Mouse (Mus musculus) thymus, postnatal 25 days (tissue): ENCODE results near the gene Lpin3.
A peak's percentile ranks its signal among the peaks of the same experiment; 100 is the strongest.

Experiments
- DNase-seq: peaks from one replicate; pipeline ENCODE4 v3.0.0; 2022

Gene Lpin3

DNA sequence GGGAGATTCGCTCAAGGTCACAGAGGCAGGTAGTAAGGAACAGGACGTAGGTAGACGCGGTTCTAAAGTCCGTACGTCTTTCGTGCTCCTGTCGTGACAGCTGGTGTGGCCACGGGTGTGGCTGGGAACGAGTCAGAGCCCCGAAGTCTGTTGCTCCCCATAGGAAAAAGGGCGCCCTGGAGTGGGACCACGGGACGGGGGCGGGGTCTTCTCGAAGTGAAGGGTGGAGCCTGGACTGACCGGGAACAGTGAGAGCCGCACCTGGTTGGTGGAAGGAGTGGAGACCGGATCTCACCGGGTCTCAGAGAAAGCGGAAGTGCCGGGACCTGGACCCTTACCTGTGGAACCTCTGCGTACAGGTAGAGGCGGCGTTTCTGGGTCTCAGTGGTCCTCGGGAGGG, 7.4 kb downstream of the Lpin3 start:
- DNase-seq, result peak; percentile 23

DNA sequence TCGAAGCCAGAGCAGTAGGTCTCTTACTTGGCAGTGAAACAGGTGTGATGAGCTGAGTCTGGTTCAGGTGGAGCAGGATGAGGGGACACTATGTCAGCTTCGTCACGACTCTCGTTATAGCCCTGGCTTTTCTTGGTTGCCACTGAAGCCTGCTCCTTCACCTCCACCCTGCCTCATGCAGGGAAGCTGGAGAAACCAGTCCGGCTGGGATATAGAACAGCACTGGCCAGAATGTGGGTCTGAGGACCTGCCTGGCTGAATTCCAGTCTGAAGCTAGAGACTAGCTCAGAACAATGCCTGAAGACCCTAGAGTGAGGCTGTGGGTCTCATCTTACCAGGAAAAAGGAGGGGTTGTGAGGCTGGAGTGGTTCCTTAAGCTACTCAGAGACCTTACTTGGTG, 10.6 kb downstream of the Lpin3 start:
- no peak for DNase-seq

DNA sequence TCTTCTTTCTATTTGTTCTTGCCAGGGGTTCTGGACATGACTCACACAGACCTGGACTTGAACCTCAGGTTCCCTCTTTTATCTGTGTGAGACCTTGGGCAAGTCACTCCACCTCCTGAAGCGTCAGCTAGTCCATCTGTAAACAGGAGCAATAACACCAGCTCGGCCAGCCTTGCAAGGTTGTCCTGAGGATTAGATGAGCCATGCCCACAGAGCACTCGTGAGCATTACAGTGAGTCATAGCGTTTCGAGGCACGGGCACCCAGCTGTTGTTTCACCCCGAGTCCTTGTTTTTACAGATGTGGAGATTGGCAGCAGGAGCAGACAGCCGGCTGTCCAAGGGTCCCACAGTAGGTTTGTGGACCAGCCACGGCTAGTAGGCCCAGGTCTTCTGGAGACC, 11.2 kb downstream of the Lpin3 start:
- no peak for DNase-seq

DNA sequence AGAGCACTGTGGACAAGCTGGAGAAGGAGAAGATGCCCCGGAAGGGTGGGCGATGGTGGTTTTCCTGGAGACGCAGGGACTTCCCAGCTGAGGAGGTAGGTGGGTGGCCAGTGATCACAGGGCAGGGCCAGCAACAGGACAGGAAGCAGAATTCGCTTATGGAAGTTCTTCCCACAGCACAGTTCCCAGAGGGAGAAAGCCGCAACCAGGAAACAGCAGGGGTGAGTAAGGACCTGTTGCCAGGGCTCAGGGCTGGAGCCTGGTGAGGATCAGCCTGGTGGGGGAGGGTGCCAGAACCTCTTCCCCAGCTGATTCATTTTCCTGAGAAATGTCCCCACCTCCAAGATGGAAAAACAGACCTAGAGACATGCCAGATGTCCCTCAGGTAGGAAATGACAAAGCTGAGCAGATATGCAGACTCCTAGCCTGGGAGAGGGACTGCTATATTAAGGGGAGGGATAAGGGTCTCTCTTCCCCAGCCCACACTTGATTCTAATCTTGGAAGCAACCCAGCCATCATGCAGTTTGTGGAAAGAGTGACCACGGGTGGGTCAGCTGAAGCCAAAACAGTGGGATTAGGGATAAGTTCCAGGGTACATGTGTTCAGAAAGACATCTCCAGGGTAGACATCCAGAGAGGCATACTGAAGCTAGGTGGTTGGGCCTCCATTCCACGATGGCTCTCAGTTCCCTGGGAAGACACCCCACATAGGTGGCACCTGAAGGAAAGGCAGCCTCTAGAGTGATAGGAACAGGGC, 21.4 kb downstream of the Lpin3 start:
- no peak for DNase-seq

DNA sequence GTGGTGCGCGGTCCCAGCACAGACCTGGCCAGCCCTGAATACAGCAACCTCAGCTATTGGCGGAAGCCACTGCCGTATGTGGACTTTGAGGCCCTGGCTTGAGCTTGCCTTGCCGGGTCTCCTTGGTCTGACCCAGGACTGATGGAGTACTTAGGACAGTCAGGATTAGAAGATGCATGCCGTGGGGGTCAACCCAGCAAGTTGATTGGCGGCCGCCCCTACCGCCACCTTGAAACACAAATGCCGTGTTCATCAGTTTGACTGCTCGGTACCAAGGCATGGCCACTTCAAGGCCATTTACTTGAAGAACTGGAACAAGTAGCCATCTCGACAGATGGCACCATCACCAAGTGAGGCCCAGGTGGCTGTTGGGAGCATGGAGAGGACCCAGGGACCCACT, 24.8 kb downstream of the Lpin3 start:
- no peak for DNase-seq

DNA sequence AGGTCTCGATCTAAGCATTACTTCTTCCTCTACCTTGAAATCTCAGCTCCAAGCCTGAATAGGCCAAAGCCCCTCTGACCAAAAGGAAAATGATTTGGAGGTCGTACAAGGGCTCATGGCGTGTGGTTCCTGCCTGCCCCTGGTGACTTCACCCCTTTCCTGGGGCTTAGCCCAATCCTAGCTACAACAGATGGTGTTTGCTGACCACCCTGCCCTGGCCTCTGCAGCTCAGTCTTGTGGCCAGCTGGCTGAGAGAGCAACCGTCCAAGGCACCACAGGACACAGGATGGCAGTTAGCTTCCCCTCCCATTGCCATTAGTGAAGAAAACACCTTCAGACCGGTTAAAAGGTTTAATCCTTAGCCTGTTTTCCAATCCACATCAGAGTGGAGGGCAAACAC, 25.6 kb downstream of the Lpin3 start:
- DNase-seq, result no peak

DNA sequence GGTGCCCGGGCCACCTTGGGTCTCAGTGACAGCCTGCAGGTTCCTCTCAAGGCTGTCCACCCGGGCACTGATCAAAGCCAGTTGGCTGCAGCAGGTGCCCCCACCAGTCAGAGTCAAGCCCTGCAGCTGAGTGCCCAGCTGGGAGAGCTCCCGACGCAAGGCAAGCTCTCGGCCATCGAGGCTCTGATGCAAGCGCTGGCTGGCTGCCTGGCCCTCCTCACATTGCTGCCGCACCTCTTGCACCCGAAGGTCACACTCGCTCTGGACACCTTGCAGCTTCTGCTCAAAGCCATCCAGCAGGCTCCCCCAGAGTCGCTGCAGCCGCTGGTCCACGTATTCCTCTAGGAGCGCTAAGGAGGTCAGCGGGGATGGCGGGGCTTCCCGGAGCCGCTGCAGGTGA, 28.1 kb downstream of the Lpin3 start:
- DNase-seq, result no peak

DNA sequence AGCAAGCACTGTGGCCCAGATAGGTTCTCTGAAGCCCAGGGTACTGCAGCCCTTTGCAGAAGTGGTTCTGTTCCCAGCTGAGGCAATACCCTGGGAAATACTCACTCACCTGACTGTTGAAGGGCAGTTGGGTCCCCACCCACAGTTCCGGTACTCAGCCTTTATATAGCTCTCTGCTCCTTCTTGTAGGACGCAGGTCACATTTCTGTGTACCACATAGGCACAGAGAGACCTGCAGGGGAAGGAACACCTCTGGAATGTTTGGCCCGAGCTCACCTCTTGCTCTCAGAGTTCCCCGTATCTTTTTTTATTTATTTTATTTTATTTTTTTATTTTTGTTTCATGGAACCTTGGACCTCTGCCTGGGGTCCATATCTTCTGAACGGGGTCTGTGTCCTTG, 30.2 kb downstream of the Lpin3 start:
- DNase-seq, result no peak

DNA sequence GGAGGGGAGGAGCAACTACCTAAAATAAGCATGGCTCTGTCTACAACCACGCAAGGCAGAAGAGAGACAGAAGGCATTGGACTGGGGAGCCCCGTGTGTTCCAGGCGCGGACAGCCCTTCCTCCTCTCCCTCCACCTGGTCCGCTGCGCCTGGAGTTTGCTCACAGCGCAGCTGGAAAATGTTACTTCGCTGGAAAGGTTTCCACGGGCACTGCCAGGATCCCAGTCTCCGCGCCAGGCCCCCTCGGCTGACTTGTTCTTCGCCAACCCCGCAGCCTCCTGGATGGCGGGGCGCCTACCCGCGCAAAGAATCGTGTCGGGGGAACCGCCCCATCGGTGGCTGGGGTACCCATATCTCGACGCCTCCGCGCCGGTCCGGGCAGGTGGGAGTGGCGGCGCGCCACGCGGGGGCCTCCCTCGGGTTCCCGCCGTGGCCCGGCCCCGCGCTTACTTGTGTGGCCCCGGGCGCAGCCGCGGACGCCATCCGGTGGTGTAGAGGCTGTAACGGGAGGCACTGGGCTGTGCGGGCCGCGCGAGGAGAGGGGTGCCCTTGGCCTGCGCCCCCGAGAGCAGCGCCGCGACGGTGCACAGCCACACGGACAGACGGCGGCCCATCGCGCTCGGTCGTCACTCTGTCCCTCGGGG, 31.2 kb downstream of the Lpin3 start:
- DNase-seq, result no peak

DNA sequence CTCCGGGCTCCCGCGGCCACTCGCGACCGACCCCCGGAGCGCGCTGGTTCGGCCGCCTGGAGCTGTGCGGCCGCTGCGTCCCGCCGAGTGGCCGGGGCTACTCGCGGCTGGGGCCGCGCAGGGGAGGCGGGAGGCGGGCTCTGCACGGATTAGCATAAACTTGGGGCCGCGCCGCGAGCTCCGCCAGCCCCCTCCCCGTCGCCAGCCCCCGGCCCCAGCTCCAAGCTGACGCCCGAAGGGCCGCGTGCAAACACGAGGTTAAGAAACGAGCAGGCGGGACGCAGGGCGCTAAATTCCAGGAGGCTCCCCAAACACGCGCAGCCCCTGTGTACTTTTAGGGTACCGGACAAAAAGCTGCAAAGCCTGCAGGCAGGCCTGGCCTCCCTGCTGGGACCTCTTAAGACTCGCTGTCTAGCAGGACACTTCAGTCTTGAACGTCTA, 31.8 kb downstream of the Lpin3 start, which contains the start of gene Emilin3:
TSS of gene Emilin3 (minus strand) at position 98 of the 441 bp plus-strand sequence.
- no peak for DNase-seq

DNA sequence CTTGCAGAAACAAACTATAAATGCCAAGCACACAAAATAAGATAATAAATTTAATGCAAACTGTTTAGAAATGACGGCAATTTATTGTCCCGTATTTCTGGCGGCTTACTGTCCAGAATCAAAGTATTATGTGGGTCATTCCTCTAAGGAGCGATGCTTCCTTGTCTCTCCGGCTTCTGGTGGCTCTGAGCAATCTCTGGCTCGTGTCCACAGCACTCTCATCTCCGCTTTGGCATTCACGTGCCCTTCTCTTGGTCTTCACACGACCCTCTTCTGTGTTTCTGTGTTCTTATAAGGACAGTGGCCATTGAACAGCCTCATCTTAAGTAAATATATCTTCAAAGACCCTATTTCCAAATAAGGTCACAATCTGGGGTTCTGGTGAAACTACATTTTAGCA, 34.2 kb downstream of the Lpin3 start:
- no peak for DNase-seq

DNA sequence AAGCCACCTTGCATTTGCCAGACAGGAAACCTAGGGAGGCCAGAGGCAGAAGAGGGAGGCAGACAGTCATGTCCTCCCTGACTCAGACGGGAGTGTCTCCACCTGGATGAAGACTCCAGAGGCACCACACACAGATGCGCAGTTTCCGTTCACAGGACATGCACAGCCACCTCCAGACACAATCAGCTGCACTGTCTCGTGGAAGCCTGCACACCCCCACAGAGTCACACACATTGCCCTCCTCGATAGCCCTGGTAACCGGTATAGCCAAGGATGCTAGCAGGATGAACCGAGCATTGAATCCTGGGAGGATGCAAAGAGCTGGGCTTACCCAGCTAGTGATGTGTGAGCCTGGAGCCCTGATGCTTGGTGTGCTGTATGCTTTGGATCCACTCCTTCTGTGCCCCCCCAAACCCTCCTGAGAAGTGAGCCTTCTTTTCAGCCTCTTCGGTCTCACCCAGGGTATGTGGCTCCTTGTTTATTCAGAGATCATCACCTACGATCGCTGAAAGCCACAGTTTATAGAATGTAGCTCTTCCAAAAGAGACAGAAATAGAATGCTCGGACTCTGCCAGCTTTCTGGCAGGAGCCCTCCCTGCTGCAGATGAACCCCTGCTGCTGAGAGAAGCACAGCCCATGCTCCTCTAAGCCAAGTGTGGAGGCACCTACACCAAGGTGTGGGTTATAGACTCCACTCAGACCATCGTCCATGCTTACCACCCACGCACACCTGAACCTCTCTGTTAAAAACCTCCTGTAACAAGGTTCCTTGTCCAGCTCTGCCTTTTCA, 35.5 kb downstream of the Lpin3 start:
- no peak for DNase-seq

DNA sequence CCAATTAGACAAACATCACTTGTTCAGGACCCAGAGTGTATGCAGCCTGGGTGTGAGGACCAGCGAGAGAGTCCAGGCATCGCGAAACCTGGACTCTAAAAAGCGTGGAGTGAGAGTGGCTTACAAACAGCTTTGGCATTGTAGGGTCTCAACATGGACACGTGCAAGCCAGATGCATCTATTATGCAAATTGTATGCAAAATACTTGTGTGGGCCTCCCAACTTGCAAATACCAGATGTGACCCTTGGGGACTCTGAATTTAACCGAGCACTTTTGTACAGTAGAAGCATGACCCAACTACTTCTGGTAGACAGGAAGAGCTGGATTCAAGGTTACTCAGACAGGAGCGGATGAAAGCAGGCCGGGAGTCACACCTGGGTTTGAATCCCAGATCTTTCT, 36.2 kb downstream of the Lpin3 start:
- DNase-seq, result no peak

DNA sequence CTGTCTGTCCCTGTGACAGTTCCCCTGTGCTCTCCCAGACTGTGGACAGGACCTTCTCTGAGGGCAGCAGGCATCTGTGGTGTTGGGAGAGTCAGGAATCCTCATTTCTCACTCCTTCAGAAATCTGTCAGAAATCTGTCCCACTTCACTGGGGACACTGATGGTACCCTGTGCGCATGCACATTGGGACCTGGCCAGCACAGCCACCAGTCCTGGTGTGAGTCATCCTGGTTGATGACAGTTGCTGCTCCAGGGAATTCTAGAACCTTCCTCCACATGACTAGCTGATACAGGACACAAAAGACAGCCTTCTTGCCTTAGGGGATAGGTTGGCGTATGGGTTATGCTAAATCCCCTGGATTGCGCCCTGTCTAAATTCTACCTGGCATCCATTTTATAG, 36.8 kb downstream of the Lpin3 start:
- DNase-seq, result no peak

DNA sequence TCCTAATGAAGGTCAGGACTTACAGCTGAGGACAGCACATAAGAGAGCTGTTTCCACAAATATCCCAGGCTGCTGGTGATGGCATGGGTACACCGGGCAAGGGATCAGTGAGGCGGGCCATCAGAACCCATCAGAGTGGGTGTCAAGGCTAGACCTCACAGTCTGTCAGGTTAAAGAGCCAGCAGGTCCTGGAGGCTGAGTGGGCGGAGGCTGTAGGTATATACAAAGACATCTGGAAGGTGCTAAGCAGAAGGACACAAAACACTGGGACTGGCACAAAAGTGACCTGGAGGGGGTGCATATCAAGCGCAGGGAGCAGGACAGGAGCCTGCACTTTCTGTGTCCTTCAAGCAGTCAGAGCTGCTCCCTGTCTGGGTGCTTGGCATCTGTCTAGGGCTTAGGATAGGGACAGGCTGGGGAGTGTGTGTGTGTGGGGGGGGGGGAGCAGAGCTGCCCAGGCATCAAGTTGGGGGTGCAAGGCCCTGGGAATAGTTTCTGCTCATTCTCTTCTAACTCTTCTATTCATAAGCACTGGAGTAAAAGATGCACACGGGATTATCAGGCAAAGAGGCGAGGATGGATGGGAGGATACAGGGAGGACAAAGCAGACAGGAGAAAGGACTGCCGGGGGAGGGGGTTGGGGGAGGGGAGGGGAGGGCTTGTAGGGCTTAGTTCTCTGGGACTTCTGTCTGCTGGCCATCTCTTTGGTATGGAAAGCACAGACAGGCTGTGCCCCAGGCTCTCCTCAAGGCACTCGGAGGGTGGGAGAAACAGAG, 37.9 kb downstream of the Lpin3 start:
- no peak for DNase-seq

DNA sequence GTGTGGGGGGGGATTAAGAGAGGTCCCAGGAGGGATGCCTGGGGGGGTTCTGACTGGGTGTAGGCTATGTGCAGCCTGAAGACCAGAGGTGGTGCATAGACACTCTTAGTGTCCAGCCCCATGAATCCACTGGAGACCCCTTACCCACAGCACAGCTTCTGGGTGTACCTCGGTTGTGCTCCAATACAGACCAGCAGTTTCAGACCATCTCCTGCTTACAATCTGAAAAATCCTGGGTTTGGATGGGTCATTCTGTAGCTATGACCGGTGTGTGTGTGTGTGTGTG, 38.4 kb downstream of the Lpin3 start:
- no peak for DNase-seq

DNA sequence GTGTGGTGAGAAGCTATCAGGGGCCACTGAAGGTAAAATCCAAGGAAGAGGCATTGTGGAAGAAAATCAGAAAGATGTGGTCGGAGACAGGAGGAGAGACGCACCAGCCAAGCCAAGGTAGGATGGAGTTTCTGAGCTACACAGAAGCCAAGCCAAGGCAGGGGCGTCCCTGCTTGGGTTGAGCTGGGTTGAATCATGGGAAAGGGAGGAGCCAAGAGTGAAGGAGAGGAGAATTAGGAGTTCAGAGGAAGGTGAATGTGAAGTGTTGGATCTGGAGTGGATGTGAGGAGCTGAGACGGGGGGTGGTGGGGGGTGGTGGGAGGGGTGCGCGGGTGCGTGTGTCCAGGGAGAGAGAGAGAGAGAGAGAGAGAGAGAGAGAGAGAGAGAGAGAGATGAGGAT, 40.8 kb downstream of the Lpin3 start:
- no peak for DNase-seq

DNA sequence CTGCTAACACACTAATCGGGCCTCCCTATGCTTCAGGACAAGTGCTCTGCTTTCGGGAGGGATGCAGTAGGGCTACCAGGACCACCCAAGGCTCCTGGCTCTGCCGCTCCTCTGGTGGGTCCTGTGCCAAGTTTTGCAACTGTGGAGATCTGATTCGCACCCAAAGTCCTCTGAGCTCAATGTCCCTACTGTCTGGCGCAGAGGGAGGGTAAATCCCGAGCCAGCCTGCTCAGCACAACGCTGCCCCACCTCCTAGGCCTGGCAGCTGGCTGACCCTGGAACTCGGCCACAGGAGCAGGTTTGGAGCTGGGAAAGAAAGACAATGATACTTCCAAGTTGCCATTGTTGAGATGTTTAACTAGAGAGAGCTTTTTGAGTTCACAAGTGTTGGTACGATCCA, 44.7 kb downstream of the Lpin3 start:
- no peak for DNase-seq

DNA sequence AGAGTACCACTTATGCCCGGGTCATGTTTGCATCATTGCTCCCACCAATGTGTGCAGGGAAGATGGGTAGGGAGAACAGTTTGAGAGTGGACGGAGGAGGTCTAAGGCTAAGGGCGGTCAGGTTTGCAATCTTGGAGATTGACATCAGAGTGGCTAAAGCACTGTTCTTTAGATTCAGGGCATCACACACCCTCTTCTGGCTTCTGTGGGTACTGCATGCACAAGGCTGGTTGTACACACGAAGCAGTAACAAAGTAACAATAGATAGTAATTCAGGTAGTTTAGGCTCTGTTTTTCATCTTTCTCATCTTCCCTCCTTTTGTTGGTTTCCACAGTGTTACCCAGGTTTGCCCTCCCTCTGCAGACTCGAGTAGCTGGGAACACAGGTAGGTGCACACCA, 50.9 kb downstream of the Lpin3 start:
- DNase-seq, result no peak

DNA sequence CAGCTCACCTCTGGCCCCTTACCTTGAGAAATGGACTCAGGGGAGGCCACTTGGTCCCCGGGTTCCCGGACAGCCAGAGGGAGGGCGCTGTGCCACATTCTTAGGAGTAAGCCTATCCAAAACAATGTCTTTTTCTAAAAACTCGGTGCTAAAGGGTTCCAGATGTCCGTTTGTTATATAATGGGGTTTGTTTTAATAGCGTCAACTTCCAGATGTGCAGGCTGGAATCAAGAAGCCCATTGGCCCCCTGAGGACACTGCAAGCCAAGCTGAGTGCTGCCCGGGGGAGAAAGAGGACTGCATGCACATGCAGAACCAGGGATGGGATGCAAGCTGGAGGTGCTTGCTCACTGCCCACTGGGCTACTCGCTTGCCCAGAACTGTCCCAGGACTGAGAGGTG, 51.9 kb downstream of the Lpin3 start:
- no peak for DNase-seq

DNA sequence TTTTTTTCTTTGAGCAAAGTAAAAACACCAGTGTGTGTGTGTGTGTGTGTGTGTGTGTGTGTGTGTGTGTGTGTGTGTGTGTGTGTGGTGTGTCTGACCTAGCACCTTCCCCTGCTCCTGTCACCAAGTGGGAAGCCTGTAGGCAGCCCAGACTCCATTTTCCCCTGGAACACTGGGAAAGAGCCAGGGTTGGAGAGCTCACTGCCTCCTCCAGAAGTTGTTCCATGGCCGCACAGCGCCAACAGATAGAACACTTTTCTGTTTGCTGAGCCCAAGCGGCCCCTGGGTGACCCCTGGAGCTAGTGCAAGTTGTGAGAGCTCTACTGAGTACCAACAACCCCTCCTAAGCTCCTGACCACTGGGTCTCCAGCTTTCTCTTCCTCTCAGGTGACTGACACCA, 52.5 kb downstream of the Lpin3 start:
- no peak for DNase-seq

DNA sequence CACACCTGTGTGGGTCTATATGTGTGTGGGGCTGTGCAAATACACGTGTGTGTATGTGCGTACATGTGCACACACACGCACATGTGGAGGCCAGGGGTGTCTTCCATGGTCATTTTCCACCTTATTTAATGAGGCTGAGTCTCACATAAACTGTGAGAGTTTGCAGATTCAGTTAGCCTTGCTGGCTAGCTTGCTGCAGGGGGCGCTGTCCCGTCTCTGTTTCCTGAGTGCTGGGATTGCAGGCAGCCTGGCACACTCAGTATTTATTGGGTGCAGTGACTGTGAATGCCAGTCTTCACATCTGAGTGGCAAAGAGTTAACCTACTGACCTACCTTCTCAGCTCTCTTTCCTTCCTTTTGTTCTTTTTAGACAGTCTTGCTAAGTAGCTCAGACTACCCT, 53.4 kb downstream of the Lpin3 start:
- DNase-seq, result no peak

DNA sequence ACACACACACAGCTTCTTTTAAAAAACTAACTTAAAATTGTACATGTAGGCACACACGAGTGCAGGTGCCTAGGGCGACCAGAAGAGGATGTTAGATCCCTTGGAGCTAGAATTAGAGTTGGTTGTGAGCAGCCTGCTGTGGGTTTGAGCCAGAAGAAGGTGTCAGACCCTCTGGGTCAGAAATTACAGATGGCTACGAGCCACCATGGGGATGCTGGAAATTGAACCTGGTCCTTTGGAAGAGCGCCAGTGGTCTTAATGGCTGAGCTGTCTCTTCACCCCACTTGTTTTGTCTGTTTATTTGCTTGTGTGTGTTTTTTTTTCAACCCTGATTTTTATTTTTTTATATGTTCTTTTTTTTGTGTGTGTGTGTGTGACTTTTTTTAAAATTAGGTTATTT, 54.0 kb downstream of the Lpin3 start:
- no peak for DNase-seq
